Mouse (Mus musculus) lung, adult 18-20 months (tissue): ENCODE measurements around the gene Mdk.

Experiments used
- DNase-seq, 2 experiments: peaks; one replicate each; pipeline ENCODE4 v3.0.0; 2022; ENCODE audit warnings: mixed read lengths in 2 of 2

Gene Mdk

DNA sequence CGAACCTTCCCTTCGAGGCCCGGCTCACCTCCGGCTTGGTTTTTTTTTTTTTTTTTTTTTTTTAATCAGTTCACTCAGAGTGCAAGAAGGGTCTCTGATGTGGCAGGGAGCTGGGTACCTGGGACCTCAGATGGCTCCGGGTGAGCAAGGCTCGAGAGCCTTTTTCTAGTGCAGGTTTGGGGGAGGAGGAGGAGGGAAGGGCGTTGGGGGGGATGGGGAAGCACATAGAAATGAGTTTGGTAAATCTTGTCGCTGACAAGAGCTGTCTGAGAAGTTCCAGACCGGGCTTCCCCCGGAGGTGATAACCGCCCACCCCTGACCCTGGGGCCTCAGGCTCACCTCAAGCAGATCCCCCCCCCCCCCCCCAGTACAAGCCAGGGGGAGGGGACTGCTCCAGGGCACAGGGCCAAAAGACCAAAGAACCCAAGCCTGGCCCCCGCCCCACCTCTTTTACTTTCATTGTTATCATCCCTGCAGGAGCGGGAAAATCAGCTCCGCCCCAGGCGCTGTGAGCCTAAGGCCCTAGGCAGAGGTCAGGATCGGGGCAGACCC, at the start of gene Mdk:
TSS of gene Mdk (minus strand) at position 138 of the 552 bp plus-strand sequence.
- DNase-seq: no peak

DNA sequence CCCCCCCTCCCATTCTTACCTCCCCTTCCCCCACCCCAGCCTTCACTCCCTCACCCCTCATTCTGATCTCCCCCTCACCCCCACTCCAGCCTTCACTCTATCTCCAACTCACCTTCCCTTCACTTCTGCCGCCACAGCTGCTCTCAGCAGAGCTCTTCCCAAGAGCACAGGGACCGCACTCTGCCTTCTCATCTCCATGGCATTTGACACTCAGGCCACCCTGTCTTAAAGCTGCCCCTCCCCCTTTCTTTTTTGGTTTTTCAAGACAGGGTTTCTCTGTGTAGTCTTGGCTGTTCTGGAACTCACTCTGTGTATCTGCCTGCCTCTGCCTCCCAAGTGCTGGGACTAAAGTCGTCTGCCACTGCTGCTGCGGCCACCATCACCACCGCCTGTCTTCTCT, 48.7 kb upstream of the Mdk start:
- DNase-seq: no peak

DNA sequence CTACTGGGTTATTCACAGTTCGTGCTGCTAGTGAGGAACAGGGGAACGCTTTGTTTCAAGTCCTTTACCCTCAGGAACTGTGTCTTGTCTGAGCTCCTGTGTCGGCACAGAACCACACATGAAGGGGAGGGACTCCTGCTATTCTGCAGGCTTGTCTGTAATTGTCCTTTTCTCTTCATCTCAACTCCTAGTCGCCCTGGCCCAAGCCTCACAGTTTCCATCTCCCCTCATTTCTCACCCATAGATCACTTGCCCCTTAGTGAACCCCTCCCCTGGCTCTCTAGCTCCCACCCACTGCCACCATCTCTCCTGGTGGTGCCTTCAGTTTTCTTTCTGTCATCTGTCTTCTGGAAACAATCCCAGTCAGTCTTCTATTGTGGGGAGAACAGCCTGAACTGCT, 48.1 kb upstream of the Mdk start:
- no peak for DNase-seq

DNA sequence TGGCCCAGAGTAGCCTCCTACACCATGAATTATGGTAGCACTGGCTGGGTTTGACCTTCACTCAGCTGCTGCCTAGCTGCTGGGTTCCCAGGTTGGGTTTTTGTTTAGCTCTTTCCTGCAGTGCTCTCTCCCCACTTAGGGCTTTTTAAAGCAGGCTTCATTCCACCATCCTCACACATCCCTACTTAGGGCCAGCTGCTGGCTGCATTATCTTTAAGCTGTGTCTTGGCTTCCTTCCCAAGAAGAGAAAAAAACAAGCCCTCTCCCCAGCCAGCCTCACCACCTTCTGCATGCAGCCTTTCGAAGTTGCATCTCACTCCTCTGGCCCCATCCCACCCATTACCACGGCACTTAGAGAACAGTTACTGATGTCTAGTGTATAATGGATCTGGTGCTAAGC, 46.5 kb upstream of the Mdk start:
- DNase-seq: no peak

DNA sequence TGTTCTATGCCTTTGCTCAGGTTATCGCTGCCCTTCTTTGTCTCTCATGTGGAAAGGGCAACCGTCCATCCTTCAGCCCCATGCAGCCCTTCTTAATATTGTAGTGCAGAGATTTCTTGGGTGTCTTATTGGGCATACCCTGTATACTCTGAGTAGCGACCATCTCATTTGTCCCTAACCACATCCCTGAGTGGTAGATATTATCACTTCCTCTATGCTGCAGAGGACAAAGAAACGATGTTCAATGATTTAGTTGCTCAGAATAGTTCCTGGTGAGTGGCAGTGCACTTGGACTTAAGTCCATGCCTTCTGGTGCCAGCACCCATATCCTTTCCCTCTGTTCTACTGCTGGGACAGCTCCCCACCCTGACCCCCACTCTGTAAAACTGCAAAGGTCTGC, 45.9 kb upstream of the Mdk start:
- no peak for DNase-seq

DNA sequence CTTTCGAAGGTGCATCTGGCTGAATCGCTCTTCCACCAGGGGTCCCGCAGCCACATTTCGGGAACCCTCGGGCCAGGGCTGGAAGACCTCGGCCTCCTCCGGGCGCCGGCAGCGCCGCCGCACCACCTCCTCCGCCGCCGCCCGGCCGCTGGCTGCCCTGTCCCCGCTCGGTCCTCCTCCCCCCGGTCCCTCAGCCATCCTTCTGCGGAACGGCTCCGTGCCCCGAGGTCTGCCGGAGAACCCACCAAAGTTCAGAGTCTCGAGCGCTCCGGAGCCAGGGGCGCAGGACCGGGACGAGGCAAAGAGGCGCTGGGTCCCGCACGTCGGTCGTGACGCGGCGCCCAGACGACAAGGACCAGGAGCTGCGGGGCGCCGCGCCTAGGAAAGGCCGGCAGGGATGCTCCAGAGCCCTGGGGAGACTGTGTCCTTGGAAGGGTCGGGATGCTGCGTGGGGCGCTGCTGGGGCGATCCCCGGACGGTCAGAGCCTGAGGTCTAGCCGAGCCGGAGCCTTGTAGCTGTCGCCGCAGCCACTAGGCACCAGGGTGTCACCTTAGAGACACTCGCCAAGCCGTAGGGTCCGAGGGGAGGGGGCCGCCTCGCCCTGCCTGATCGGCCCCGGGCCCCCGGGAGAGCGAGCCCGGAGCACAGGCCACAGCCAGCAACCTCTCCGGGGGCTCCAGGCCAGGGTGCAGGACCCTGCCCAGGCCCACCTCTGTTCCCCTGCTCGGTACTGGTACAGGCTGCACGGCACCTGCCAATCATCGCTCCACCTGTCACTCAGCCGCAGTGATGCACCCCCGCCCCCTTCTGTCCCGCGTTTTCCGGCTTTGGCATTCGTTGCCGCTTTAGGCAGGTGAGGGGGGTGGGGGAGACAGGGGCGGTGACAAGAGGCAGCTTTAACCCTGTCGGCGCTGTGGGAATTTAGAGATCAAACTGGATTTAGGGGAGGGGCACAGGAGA, 43.8 kb upstream of the Mdk start, which contains the start of gene Dgkz:
TSS of gene Dgkz (minus strand) at position 284 of the 961 bp plus-strand sequence.
- no peak for DNase-seq

DNA sequence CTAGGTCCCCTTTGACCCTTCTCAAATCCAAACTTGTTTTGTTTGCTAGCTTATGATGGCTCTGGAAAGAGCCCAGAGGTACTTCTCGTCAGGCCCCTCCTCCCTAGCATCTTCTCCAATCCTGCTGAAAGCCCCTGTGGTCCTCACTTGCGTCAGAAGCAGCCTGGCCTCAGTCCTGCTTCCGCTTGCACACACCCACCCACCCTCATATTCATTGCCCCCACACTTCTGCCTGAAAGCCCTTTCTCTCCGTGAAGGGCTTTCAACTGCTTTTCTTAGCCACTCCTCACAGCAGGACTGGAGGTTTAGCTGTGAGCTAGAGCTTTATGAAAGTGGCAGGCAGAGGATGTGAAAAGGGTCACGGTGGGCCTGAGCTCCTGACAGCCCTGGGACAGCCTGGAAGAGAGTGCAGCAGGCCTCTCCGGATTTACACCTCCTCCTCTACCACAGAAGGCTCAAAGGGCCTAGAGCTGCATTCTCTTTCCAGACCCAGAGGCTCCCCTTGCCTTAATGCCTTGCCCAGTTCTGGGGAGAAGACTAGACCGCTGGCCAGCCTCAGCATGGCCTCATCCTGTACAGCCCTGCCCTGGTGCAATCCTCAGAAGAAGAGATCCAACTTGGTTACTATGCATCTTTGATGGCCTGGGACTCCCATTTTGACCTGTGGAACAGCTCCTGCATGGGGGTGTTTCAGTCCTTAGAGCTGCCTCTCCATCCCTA, 41.5 kb upstream of the Mdk start:
- no peak for DNase-seq

DNA sequence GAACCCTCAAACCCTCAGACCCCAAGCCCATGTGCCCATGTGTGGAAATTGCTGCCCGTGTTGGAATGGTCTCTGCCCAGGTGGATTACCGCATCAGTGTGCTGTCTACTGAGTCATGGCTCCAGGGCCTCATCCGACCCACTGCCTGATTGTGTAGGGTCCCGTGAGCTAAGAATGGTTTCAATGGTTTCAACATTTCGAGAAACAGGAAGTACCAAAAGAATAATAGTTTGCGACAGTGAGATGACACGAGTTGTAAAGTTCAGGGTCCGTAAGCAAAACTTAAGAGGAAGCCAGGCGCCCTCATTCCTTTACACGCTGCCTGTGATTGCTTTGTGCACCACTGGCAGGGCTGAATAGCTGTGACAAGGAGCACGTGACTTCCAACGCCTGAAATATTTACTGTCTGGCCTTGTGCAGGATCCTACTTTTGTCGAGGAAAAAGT, 40.0 kb upstream of the Mdk start:
- DNase-seq: peak in 1 of 2 experiments; percentile 39

DNA sequence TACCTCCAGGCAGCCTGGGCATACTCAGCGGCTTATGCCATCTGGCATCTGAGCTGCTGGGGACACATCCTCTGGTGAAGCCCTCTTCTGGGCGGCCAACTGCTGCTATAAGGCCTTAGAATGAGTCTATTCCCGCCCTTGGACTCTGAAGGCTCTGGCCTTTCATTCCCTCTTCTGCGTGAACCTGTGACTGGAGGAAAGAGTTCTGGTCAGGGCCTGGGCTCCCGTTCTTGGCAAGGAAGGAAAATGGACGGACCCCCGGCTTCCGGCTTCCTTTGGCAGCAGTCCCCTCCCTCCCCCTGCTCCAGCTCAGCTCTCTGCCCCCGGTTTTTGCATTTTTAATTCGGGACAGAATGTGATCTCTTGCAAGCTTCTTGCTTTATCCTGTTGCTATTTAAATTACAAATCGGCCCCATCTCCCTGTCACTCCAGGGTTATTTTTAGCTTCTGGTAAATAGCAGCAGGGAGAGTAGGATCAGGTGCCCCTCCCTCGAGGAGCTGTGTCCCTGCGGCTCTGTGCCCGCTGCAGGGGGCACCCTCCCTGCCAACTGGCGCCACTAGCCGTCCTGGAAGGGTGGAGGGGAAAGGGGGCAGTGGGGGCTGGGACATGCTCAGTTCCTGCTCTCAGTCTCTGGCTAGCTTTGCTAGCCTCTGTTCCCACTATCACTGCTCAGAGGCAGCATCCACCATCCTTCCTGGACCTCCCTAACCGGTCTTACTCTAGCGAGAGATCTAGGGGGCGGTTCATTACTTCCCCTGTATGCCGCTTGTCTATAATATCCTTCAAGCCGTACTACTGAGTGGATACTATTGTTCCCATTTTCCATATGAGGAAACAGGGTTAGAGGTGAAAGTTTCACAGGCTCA, 39.4 kb upstream of the Mdk start:
- peak; percentile 48 to 66 for DNase-seq

DNA sequence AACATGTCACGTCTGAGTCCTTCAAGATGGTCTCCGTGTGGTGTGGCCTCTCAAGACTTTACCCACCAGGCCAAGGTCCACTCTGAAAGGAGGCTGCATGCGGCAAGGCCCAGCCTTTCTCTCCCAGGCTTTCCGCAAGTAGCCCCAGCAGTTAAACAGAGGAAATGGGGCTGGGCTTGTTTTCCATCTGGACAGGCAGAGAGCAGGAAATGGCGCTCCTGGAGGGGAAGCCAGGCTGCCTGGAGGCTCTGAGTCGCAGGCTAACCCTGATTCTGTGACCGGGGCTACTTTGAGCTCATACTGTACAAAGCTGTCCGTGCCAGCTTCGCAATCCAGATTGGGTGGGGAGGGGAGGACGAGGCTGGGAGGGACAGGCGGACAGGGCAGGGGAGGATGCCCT, 35.9 kb upstream of the Mdk start:
- DNase-seq: peak; percentile 68 to 81

DNA sequence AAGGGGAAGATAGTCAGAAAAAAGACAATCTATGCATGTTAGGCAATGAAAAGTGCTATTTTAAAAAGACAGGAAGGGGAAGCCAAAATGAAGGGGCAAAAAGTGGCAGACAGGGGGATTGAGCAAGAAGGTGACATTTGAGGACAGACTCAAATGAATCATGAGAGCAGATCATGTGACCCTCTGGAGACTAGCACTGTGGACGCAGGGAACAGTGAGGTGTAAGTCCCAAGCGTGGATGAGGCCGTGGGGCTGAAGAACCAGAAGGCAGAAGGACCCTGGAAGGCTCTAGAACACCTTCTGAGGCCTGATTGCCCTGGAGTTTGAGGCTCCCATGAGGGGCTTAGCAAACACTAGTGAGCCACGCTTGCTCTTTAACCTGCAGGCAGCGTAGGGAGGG, 34.3 kb upstream of the Mdk start:
- no peak for DNase-seq

DNA sequence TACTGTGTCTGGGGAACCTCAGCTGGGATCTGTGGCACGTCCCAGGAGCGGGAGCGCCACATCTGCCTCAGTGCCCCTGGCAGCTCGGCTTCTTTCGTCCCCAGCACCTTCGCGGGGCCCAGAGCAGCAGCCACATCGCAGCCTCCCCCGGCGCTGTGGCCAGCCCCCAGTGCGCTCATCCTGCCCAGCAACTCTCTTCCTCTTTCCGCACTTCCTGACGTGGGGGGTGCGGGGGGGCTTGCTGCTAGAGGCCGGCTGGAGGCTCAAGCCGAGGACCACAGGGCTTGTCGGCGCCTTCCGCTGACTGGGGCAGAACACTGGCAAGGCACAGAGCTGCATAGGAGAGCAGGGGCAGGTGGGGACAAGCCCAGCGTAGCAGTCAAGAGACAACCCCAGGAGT, 33.3 kb upstream of the Mdk start:
- peak; percentile 83 to 88 for DNase-seq

DNA sequence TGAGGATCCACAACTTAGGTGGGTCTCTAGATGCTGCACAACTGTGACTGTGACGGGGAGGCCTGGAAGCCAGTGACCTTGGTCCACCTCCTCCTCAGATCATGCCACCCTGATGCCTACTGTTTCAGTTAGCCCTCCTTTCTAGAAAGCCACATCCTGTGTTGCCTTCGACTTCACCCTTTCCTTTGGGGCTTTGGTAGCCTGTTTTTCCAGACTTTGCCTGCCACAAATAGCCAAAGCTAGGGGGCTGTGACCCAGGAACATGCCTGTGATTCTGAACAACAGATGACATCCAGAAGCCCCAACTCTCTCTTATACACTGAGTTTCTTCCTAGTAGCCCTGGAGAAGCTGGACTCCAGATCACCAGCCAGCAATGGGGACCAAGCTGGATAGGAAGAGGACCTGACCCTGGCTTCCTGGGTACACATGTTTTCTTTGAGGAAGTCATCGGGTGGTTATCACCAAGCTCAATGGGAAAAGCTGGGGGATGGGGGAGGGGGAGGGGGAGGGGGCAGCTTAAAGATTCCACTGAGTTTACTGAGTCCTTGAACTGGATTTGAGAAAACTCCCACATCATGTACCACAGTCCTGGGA, 32.6 kb upstream of the Mdk start:
- DNase-seq: no peak

DNA sequence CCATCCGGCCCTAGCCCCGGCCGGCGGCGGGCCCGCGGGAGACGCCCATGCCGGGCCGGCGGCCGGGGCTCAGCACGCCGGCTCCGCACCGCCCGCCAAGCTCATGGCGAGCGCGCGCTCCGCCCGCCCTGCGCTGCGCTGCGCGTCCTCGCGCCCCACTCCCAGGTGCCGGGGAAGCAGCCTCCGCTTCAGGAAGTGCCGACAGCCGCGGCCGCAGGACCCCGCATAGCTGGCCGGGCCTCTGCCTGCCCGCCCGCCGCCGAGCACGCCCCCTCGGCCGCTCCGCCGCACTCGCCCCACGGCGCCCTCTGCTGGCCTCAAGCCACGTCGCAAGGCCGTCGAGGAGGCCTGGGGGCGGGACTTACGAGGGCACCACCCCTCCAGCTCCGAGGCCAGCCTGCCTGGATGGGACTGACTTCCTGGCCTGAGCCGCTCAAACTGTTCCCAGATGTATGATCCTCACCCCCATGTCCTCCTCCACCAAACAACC, 31.4 kb upstream of the Mdk start:
- peak; percentile 95 to 96 for DNase-seq

DNA sequence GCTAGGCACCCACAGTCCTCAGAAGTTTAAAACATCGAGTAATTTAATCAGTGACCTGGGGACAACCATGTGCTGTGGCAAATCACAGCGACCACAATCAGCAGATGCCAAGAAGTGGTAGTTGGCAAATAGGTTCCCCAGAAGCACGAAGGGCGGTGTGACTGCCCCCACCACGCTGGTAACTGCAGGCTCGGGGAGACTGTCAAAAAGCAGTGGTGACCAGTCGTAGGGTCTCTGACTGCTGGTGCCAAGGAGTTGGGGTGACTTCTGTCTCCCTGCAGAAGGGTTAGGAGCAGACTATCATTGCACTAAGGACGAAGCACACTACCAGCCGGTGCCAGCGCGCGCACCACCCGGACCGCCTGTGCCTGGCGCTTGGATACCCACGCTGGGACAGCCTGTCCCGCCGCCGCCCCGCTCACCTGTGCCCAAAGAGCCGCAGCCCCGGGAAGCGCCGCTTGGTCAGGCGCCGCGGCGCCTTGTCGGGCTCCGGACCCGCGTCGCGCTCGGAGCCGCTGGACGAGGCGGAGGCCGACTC, 30.8 kb upstream of the Mdk start:
- peak in 1 of 2 experiments; percentile 35 for DNase-seq

DNA sequence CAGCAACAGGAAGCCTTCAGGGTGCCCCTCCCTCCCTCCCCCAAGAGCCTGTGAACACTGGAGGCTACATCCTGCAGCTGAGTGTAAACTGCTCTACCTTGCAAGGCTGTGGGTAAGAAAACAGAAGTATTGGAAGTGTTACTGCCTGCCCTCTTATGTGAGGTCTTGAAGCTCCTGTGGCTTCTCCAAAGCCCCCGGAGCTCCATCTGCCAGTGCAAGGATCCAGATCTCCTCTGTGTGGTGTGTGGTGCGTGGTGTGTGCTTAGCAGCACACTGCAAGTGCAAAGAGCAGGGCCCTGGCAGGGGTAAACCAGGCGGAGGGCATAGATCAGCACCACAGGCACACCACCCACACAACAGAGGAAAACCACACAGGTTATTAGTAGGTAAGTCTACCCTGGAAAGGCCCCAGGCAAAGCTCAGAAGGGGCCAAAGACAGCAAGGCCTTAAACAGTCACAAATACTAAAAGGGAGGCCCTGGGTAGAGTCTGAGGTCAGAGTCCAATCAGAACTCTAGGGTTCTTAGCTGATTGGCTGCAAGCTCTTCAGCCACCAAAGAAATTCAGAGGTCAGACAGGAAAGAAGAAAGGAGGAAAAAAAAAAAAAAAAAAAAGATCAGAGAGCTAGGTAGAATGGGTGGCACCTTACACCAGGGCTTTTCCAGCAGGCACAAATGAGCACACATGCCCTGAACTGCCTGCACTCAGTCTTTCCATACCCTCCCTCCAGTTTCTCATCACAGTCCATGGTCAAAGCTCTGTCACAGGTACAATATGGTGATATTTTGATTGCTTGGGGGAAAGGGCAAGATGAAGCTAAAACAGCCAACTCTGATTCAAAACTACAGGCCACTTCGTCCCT, 30.0 kb upstream of the Mdk start:
- peak in 1 of 2 experiments; percentile 13 for DNase-seq

DNA sequence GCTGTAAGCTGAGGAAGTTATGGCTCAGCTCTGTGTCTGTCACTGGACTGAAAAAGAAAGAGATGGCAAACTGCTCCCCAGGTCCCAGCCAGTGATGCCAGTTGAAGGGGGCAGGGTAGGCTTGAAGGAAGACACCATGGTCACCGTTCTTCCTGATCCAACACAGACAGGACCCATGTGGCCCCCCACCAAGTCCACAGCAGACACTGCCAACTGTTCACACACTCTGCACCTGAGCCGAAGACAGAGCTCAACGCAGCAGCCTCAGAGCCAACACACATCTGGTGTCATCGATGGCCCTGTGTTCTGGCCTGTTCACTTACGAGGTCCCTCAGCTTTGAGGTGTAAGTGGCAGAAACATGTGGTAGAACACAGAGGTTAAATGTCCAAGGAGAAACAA, 28.4 kb upstream of the Mdk start:
- no peak for DNase-seq

DNA sequence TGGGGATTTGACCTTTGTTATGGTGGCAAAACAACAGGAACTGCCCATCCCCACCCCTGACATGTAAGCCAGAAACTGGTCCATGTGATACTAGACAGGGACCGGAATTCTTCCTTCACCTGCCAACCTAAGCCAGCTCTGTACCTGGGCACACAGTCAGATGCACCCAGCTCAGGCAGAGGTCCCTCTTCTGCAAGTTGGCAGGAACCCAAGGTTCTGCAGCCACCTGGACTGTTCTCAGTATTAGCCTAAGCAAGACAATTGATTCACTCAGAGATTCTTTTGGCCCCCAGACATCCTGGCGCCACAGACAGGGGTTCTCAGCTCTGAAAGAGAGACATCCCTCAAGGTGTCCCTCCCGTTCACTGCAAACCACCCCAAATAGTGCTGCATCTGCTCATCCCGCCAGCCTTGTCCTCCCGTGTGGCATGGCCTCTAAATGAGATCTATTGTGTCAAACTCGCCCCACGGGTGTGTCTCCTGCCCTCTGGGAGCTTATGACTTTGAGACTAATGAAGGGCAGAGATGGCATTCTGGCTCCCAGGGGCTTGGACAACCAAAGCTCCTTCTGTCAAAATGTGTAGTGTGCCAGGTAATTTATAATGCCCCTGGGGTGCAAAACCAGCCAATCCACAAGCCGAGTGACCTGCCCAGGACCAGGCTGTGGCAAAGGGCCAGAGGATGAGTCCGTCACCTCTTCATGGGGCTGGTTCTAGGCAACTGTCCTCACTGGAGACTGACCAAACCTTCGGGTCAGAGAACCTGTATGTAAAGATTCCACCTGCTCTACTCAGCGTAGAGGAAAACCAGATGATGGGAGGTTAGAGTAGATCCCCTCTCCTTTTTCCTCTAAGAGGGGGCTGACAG, 27.7 kb upstream of the Mdk start:
- no peak for DNase-seq

DNA sequence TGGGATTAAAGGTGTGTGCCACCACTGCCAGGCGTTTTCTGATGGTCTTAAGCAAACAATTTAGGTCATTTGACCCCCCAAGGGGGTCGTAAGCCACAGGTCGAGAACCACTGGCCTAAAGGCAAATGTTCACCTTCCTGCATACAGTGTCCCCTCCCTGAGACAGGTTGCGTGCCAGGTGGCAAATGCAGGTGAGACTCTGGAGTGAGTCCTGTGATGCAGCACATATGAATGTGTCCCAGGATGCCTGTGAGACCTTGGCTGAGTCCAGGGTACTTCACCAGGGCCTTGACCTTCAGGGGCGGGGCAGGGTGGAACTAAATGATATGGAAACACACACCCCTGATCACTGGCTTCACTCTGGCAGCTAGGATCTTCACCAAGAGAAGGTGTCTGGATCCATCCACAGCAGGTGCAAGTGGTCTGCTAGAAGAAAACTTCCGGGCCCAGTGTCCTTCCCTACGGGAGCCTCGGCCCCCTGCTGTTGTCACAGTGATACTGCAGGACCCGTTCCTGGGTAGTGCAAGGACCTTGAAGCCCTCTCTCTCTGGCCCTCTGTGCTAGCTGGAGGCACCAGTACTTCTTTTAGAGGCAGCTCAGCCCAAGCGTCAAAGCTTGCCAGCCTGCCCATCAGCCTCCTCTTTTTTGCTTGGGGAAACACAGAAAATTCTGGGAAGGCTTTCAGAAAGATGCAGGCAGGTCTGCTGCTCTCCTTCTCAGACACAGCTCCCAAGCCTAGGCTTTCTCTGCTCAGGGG, 26.8 kb upstream of the Mdk start:
- DNase-seq: peak; percentile 48 to 68
